Mouse (Mus musculus): Measurements from ENCODE around the gene Nkx2-1.

The Nkx2-1 gene

GRCm38 (mm10) chr12:56521106-56521840 lies 15.4 kb downstream of the Nkx2-1 start:
- DNase-seq: no peak

- DNase-seq: no peak
Observed at GRCm38 (mm10) chr12:56520396-56521105, 16.2 kb downstream of the Nkx2-1 start.

- DNase-seq: no peak
Observed at GRCm38 (mm10) chr12:56519738-56520191, 16.9 kb downstream of the Nkx2-1 start.

GRCm38 (mm10) chr12:56519071-56519737 lies 17.5 kb downstream of the Nkx2-1 start:
- DNase-seq: no peak

- no peak for DNase-seq
Observed at GRCm38 (mm10) chr12:56518221-56518620, 18.5 kb downstream of the Nkx2-1 start.

GRCm38 (mm10) chr12:56514831-56515230 lies 21.9 kb downstream of the Nkx2-1 start:
- DNase-seq: no peak

- DNase-seq: no peak
Observed at GRCm38 (mm10) chr12:56508413-56508812, 28.3 kb downstream of the Nkx2-1 start.

- DNase-seq: no peak
Observed at GRCm38 (mm10) chr12:56487046-56487445, 49.7 kb downstream of the Nkx2-1 start.

GRCm38 (mm10) chr12:56482606-56483005 lies 54.1 kb downstream of the Nkx2-1 start:
- DNase-seq: no peak

All from liver (tissue).